Mouse (Mus musculus): Measurements from ENCODE around the gene Il21r.
A peak's percentile ranks its signal among the peaks of the same experiment; 100 is the strongest.

The Il21r gene

GRCm38 (mm10) chr7:125575738-125576540, 27.3 kb upstream of the Il21r start:
- DNase-seq = no peak

- DNase-seq = peak; percentile 24 to 60
Observed at GRCm38 (mm10) chr7:125576982-125577381, 26.2 kb upstream of the Il21r start.

- DNase-seq = peak; percentile 46 to 55
Observed at GRCm38 (mm10) chr7:125577486-125578088, 25.6 kb upstream of the Il21r start.

- no peak for DNase-seq
Observed at GRCm38 (mm10) chr7:125578106-125578505, 25.1 kb upstream of the Il21r start.

GRCm38 (mm10) chr7:125579545-125580219, 23.5 kb upstream of the Il21r start:
- DNase-seq = no peak

- DNase-seq = no peak
Observed at GRCm38 (mm10) chr7:125580220-125580549, 23.0 kb upstream of the Il21r start.

GRCm38 (mm10) chr7:125580625-125581316, 22.5 kb upstream of the Il21r start:
- DNase-seq = peak in 1 of 2 experiments; percentile 38

- peak; percentile 88 to 94 for DNase-seq
Observed at GRCm38 (mm10) chr7:125581317-125581672, 21.9 kb upstream of the Il21r start.

GRCm38 (mm10) chr7:125583325-125584004, 19.8 kb upstream of the Il21r start:
- no peak for DNase-seq

- DNase-seq = no peak
Observed at GRCm38 (mm10) chr7:125584005-125584369, 19.2 kb upstream of the Il21r start.

- DNase-seq = no peak
Observed at GRCm38 (mm10) chr7:125586355-125586754, 16.9 kb upstream of the Il21r start.

- no peak for DNase-seq
Observed at GRCm38 (mm10) chr7:125588721-125589120, 14.5 kb upstream of the Il21r start.

GRCm38 (mm10) chr7:125589896-125590295, 13.3 kb upstream of the Il21r start:
- no peak for DNase-seq

GRCm38 (mm10) chr7:125593831-125594230, 9.4 kb upstream of the Il21r start:
- DNase-seq = no peak

GRCm38 (mm10) chr7:125596406-125596805, 6.8 kb upstream of the Il21r start:
- DNase-seq = no peak

GRCm38 (mm10) chr7:125597083-125597482, 6.1 kb upstream of the Il21r start:
- no peak for DNase-seq

- no peak for DNase-seq
Observed at GRCm38 (mm10) chr7:125597516-125598347, 5.5 kb upstream of the Il21r start.

GRCm38 (mm10) chr7:125599373-125599973, 3.8 kb upstream of the Il21r start:
- no peak for DNase-seq

- no peak for DNase-seq
Observed at GRCm38 (mm10) chr7:125600136-125600535, 3.1 kb upstream of the Il21r start.

- no peak for DNase-seq
Observed at GRCm38 (mm10) chr7:125600612-125601279, 2.5 kb upstream of the Il21r start.

- DNase-seq = no peak
Observed at GRCm38 (mm10) chr7:125601280-125601670, 2.0 kb upstream of the Il21r start.

Data from cerebellum, postnatal 25 days (tissue).